Mouse (Mus musculus) leukemia stem cell, adult 10-12 weeks (primary cell): Measurements from ENCODE around the gene Gpr82. TPM values are rescaled to one million over a fixed set of nuclear protein-coding genes. Genes with fewer than 3 reads are reported as not detected.

Experiments
- polyA plus RNA-seq: library from polyadenylated mRNA; stranded (reverse); fragments of >175 nt; gene quantifications from 2 replicates; pipeline ENCODE4 v1.2.3, GENCODE M21; 2012; ENCODE audit warnings: low replicate concordance

Gpr82 gene
- polyA plus RNA-seq = not detected in 2 replicates

DNA sequence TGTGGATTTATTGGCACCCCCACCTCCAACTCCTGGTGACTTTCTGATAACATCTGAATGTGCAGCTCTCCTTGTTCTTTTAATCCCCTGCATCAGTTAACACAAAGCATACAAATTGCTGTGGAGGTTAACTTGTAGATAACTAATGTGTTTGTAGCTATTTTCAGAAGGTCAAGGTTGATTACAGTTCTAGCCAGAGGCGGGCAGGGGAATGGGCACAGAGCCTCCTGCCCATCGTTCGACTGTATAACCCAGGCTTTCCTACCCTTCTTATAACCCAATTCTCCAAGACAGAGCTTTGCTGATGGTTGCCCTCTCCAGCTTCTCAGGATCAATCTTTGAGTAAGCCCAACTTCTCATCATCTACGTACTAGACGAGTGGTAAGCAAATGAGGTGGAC, at the start of gene Gpr82:
Gpr82 (plus strand) TSS at position 301 of the 400 bp plus-strand sequence.

DNA sequence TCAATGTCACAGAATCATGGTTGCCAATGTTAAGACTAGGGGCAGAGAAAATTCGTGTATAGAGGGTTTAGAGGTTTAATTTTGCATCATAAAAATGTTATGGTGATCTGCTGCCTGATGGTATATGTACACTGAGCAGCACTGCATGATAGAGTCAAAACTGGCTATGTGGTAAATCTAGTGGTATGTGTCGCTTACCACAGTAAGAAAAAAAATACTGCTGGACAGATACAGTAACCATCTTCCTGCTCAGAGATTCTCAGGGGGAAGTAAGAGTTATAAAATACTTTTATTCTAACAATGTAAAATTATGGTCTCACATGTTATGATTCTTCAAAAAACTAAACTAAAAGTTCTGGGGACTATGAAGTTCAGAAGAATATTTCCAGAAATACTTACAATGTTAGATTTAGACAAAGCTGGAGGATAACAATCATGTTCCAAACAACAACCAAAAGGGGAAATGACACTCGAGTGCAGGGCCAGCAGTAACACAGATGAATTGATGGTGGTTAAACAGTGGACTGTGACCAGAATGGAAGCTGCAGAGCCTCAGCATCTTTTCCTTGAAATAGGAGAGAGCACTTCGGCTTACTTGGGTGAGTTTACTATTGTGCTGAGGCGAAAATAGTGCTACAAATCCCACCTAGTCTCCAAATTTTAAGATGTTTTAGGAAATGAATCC, 29.4 kb upstream of the Gpr82 start, which contains the start of gene Gpr34:
Gpr34 (plus strand) TSS at position 491 of the 685 bp plus-strand sequence.

Other genes with a start within 250 kb of the Gpr82 start
- gene Nyx, start 195.3 kb upstream of the Gpr82 start, polyA plus RNA-seq = 0.38 and 0.86 TPM in 2 replicates
- 0.16 TPM in 1 of 2 replicates, not detected in the other for gene Gpr34, start 29.3 kb upstream of the Gpr82 start, polyA plus RNA-seq
- gene Cask, start 190.0 kb downstream of the Gpr82 start, polyA plus RNA-seq = 0.27 and 1.5 TPM in 2 replicates